Mouse (Mus musculus): ENCODE measurements around the gene Cox6a1.

- TF ChIP-seq CTCF (IDR thresholded peaks at IDR 0.05; ENCODE audit: control insufficient read depth, insufficient read depth, insufficient replicate concordance, low read depth, low read length), result no peak
- no peak for TF ChIP-seq POLR2A (IDR thresholded peaks at IDR 0.05; ENCODE audit: control insufficient read depth, low read depth, low read length)
These were observed 36.4 kb downstream of the Cox6a1 start for GRCm38 (mm10) chr5:115312354-115312753.

Measured in testis, adult 2 months (tissue).